Mouse (Mus musculus): ENCODE results near the gene Csnka2ip.

GRCm38 (mm10) chr16:64558518-64558917 lies 43.7 kb downstream of the Csnka2ip start:
- TF ChIP-seq HCFC1 (IDR thresholded peaks at IDR 0.05; ENCODE audit: low read depth, low read length) (no peak), MAZ (IDR thresholded peaks at IDR 0.05; ENCODE audit: low read depth, low read length) (no peak), POLR2A (IDR thresholded peaks at IDR 0.05; ENCODE audit: control insufficient read depth in 1 of 2, insufficient read depth in 1 of 2, low read depth in 1 of 2, low read length in 2 of 2, poor library complexity in 1 of 2) (no peak)

Data from MEL (cell line).